Mouse (Mus musculus) hindbrain, embryonic 11.5 days (tissue): ENCODE measurements around the gene Sycn. TPM values are rescaled to one million over a fixed set of nuclear protein-coding genes. Genes with fewer than 3 reads are reported as not detected.
"Not testable (repeated sequence)": the region's sequence is repeated elsewhere in the genome, so short reads cannot be mapped to it uniquely, and the experiment has no call there.

Experiments
- ATAC-seq: fragments of 200-750 bp; cut with Nextera tagmentation; 2 replicates; pipeline ENCODE4 v1.8.0; 2017; ENCODE audit warnings: mild to moderate bottlenecking, moderate TSS enrichment, moderate library complexity; ENCODE audit not compliant: low FRiP score
- DNase-seq: peaks from one replicate; pipeline ENCODE4 v3.0.0-alpha.2; 2015; ENCODE audit warnings: low spot score
- H3K27ac ChIP-seq: fragments of 300-500 bp; sonication (generic); 2 replicates; pipeline ENCODE4 v1.5.1; 2014; ENCODE audit warnings: mild to moderate bottlenecking, low read depth, low read length
- H3K27me3 ChIP-seq: fragments of 300-500 bp; sonication (generic); 2 replicates; pipeline ENCODE4 v1.6.1; 2014; ENCODE audit warnings: mild to moderate bottlenecking, low read length, moderate library complexity, mixed read lengths; ENCODE audit not compliant: control insufficient read depth, insufficient read depth
- H3K36me3 ChIP-seq: fragments of 300-500 bp; sonication (generic); 2 replicates; pipeline ENCODE4 v1.6.1; 2014; ENCODE audit warnings: mild to moderate bottlenecking, low read length, moderate library complexity, mixed read lengths; ENCODE audit not compliant: control insufficient read depth, insufficient read depth
- H3K4me1 ChIP-seq: fragments of 300-500 bp; sonication (generic); replicated peaks from 2 replicates; pipeline ENCODE4 v1.6.1; 2014; ENCODE audit warnings: low read length, mixed read lengths; ENCODE audit not compliant: control insufficient read depth, insufficient read depth
- H3K4me2 ChIP-seq: fragments of 300-500 bp; sonication (generic); replicated peaks from 2 replicates; pipeline ENCODE4 v1.6.1; 2014; ENCODE audit warnings: mild to moderate bottlenecking, low read depth, low read length
- H3K4me3 ChIP-seq: fragments of 300-500 bp; sonication (generic); 2 replicates; pipeline ENCODE4 v1.5.1; 2014; ENCODE audit warnings: low read depth, low read length
- H3K9ac ChIP-seq: fragments of 300-500 bp; sonication (generic); 2 replicates; pipeline ENCODE4 v1.6.1; 2014; ENCODE audit warnings: low read depth, low read length
- H3K9me3 ChIP-seq: fragments of 300-500 bp; sonication (generic); 2 replicates; pipeline ENCODE4 v1.6.1; 2016; ENCODE audit warnings: low read length; ENCODE audit not compliant: control insufficient read depth
- WGBS: fragments of 180-500 bp; shearing (Covaris S2); extraction: QIAGEN DNeasy Blood & Tissue Kit; methylation state at CpG from one replicate; pipeline ENCODE4 v1.1.7; 2014; 5-methylcytosine and 5-hydroxymethylcytosine counted together
- polyA plus RNA-seq: library from polyadenylated mRNA; unstranded; fragments of >200 nt; fragmentation: Nextera tagmentation; extraction: Ambion mirVana; gene quantifications from 2 replicates; pipeline ENCODE4 v1.2.1, GENCODE M21; 2014

Sycn gene
- polyA plus RNA-seq, 1 experiment from 2014 or later: not detected

DNA sequence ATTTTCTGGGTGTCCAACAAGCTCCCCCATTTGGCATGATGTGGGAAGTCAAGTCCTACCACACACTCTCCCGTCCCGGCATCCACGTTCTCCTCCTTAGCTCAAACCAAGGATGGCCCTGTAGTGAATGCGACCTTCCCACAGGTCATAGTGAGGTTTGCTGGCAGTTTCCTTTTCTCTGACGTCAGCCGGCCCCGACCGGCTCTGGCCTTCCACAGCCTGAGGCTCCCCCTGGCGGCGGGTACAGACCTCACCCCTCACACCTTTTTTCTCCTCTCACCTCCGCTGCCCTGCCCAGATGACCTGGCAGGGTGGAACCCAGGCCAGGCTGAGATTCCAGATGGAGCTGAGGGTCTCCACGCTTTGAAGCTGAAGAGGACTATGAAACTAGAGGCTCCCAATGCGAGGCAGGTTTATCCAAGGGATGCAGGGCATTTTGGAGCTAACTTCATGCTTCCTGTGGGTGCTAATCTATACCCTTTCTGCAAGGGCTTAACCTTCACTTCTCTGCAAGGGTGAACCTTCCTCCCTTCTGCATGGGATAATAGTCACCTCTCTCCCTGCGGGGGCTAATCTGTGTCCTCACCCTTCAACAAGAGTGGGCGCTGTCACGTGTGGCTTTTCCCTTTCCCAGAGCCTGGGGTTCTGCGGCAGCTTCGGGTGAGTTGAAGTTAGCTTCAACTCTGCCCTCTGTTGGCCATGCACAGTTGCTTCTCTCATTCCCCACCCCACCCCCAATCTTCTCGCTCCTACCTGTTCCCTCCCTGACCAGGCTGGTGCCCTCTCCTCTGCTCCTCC is 12.6 kb upstream of the Sycn start:
- ATAC-seq (no peak), DNase-seq (peak; percentile 86)
- 13% methylated on average over 19 of the region's 19 CpGs for WGBS
- no peaks in the 10 kb centered on the region for H3K27me3 ChIP-seq
- no peak overlapping the region for H3K4me3 ChIP-seq
- no peak overlapping the region for H3K4me2 ChIP-seq
- no peak overlapping the region for H3K27ac ChIP-seq
- no peaks in the 10 kb centered on the region for H3K4me1 ChIP-seq
- H3K9ac ChIP-seq: no peak overlapping the region
- no peaks in the 10 kb centered on the region for H3K36me3 ChIP-seq
- H3K9me3 ChIP-seq: no peaks in the 10 kb centered on the region

DNA sequence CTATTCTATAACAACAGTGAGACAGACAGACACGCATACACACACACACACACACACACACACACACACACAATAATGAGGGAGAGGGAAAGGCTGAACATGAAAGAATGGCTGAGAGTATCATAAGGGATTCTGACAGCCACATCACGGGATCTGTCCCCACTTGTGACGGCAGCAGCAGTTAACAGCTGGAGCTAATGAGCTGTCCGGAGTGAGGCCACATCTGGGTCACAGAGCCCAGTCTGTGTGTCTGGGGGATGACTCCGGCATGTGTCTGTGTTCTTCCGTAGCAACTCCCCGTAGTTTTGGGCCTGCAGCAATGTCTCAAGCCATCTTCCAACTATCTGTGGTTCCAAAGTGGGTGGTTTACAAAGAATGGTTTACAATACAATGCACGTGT is 8.7 kb upstream of the Sycn start:
- no peaks in the 10 kb centered on the region for H3K36me3 ChIP-seq
- H3K4me2 ChIP-seq: no peak overlapping the region
- 78% methylated on average over 8 of the region's 8 CpGs for WGBS
- DNase-seq (no peak), ATAC-seq (no peak)
- no peaks in the 10 kb centered on the region for H3K27me3 ChIP-seq
- no peaks in the 10 kb centered on the region for H3K4me1 ChIP-seq
- no peaks in the 10 kb centered on the region for H3K9me3 ChIP-seq
- H3K4me3 ChIP-seq: no peak overlapping the region
- H3K27ac ChIP-seq: no peak overlapping the region
- no peak overlapping the region for H3K9ac ChIP-seq

DNA sequence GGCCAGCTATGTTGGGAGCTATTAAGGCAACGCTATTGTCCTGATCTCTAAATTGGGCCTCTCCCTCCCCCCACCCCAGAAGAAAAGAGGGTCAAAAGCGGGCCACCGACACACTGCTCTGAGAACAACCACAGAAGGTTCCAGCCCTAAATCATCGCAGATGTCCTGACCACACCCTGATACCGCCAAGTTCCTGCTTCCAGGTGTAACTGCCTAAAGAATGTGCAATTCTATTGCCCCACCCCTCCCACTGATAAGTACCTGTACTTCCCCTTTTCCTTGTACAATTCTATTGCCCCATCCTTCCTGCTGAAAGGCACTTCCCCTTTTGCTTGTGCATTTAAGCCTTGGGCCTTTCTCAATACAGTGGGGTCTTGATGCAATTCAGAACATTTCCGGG is 1.8 kb upstream of the Sycn start:
- H3K27ac ChIP-seq, H3K4me2 ChIP-seq, H3K9me3 ChIP-seq, H3K4me3 ChIP-seq, ATAC-seq, H3K36me3 ChIP-seq, DNase-seq, H3K27me3 ChIP-seq, H3K9ac ChIP-seq, H3K4me1 ChIP-seq: not testable (repeated sequence)
- 94% methylated on average over 6 of the region's 6 CpGs for WGBS

DNA sequence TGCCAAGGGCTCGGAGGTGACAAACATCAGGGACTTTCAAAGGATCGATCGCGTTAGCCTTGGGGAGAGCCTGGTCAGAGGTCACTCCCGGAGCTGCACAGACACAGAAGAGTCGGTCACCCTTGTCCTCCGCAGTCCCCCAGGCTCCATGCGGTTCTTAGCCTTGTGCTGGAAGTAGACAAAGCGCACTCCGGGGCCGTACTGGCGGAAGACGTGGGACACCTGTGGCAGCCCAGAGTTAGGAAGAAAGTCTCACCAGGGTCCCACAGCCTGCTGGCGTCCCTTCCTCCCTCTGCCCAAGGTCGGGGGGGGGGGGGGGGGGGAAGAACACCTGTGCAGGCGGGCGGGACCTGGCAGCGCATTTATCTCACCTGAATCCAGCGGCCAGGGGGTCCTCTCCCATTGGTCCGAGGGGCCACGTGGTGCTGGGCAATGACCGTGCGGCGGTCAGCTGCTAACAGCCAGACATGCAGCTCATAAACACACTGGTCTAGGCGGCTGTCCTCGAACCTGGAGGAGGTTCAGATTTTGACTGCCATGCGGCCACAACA is 3.4 kb downstream of the Sycn start:
- DNase-seq (peak; percentile 35), ATAC-seq (peak; percentile 43; the same call in 1 of the 2 replicates)
- Histone ChIP-seq H3K9ac (no peak overlapping the region), H3K4me2 (peak overlapping the region; percentile 44), H3K27me3 (peaks cover 17% of the 10 kb centered on the region), H3K4me1 (no peaks in the 10 kb centered on the region), H3K4me3 (peak overlapping the region; percentile 18), H3K9me3 (no peaks in the 10 kb centered on the region), H3K27ac (no peak overlapping the region), H3K36me3 (no peaks in the 10 kb centered on the region)
- WGBS: 3% methylated on average over 22 of the region's 27 CpGs

DNA sequence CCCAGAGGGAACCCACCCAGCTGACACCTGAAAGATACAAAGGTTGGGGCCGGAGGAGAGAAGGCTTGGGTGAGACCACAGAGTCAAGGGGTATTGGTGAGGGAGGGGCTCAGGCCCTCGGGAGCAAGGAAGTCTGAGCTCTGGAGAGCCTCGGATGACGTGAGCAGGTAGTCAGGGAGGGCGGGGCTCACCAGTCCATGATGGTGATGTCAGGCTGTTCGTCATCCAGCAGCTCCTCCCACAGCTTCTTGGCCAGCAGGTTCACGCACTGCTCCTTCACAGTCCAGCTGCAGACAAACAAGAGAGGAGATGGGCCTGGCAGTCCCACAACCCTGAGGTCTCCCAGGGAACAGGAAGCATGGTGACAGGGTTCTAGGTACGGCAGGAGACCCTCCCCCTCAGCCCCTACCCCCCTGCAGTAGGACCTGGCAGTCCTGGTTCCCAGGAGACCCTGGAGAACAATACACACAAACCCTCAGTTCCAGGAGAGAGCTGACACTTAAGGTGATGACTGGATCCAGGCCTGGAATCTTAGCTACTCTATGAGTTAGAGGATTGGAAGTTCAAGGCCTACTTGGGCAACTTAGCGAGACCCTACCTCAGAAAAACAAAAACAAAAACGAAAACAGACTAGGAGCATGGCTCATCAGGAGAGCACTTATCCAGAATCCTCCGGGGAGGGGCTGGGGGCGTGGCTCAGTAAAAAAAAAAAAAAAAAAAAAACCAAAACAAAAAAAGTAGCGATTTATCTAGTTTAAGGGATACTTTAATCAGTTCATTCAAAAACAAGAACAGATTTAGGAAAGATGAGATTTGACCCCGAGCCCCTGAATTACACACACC is 4.6 kb downstream of the Sycn start:
- Histone ChIP-seq H3K4me1 (no peaks in the 10 kb centered on the region), H3K4me3 (no peak overlapping the region), H3K27ac (no peak overlapping the region), H3K9me3 (no peaks in the 10 kb centered on the region), H3K4me2 (no peak overlapping the region), H3K36me3 (no peaks in the 10 kb centered on the region), H3K9ac (no peak overlapping the region), H3K27me3 (peaks cover 17% of the 10 kb centered on the region)
- 23% methylated on average over 14 of the region's 14 CpGs for WGBS
- peak; percentile 52 for DNase-seq
- ATAC-seq: peak; percentile 31; the same call in 1 of the 2 replicates

DNA sequence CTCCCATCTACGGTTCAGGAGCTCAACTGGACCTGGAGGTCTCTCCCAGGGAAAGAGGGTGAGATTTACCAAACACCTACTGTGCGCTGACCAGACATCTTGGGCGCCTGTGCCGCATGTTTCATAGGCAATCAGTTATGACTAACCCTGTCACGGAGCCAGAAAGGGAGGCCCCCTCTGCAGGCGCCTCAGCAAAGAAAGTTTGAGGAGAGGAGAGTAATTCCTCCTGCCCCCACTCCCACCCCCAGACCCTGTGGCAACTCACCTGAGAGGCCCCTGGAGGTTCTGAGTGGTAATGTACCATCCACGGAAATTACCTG is 5.2 kb downstream of the Sycn start:
- no peaks in the 10 kb centered on the region for H3K9me3 ChIP-seq
- H3K4me3 ChIP-seq: no peak overlapping the region
- no peak for DNase-seq
- peaks cover 17% of the 10 kb centered on the region for H3K27me3 ChIP-seq
- no peak overlapping the region for H3K9ac ChIP-seq
- H3K4me2 ChIP-seq: no peak overlapping the region
- WGBS: 41% methylated on average over 7 of the region's 7 CpGs
- ATAC-seq: no peak
- no peaks in the 10 kb centered on the region for H3K36me3 ChIP-seq
- no peak overlapping the region for H3K27ac ChIP-seq
- no peaks in the 10 kb centered on the region for H3K4me1 ChIP-seq

DNA sequence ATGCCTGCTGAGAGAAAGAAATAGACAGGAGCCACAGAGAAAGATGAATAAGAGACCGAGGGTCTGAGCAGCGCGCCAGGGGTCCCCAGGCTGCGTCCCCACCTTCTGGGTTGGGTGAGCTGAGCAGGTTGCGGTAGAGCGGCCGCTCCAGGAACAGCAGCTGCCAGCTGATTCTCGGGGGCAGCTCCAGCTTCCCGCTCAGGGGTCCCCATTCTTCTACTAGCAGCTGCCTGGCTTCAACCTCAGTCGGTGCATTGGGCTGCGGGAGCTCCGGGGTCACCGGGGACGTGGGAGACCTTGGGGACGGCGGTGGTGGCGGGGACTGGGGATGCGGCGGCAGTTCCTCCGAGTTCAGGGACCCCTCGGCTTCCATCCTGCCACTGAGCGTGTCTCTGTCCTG is 6.0 kb downstream of the Sycn start:
- no peak overlapping the region for H3K27ac ChIP-seq
- H3K27me3 ChIP-seq: peaks cover 17% of the 10 kb centered on the region

DNA sequence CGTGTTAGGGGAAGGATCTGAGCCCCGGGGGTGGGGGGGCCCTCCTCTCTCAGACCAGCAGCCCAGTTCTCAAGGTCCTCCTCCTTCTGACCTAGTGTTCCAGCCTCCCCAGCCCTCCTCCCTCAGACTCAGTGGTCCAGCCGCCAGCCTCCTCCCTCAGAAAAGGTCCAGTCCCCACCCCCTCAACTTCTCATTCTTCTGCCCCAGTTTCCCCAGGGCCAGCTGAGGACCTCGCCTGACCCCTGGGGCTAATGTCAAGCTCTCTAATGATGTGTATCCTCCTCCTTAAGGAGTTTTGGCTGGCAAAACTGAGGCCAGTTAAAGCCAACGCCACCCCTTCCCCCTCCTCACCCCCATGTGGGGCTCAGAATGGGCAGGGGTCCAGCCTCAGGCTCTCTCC is 6.5 kb downstream of the Sycn start, which contains the start of gene Nccrp1:
Gene Nccrp1, minus strand, starts transcription at position 101 of the 400 bp plus-strand sequence.
- 1% methylated on average over 5 of the region's 5 CpGs for WGBS
- Histone ChIP-seq H3K27ac (no peak within 1 kb of the TSS), H3K9ac (no peak within 1 kb of the TSS), H3K36me3 (no peaks in the 10 kb centered on the region), H3K4me1 (no peaks in the 10 kb centered on the region), H3K4me3 (peak within 1 kb of the TSS; percentile 10; the same call in 1 of the 2 replicates), H3K4me2 (peak within 1 kb of the TSS; percentile 31), H3K27me3 (peaks cover 17% of the 10 kb centered on the region), H3K9me3 (no peaks in the 10 kb centered on the region)
- ATAC-seq (no peak), DNase-seq (no peak)

More for the DNA sequence above, 6.0 kb downstream of the Sycn start:
- Histone ChIP-seq H3K4me2 (peak overlapping the region; percentile 31), H3K4me1 (no peaks in the 10 kb centered on the region), H3K36me3 (no peaks in the 10 kb centered on the region), H3K9ac (no peak overlapping the region), H3K9me3 (no peaks in the 10 kb centered on the region), H3K4me3 (peak overlapping the region; percentile 10; the same call in 1 of the 2 replicates)
- ATAC-seq (no peak), DNase-seq (no peak)
- 1% methylated on average over 20 of the region's 22 CpGs for WGBS
